Comparison of ENCODE assay signal across 11 mouse cellular contexts in genomic region chr2:179979836-179980235, GRCm38 (mm10). TPM values are rescaled to one million over a fixed set of nuclear protein-coding genes. Genes with fewer than 3 reads are reported as not detected.
A peak's percentile ranks its signal among the peaks of the same experiment; 100 is the strongest.
DNase-seq lines count a peak whose midpoint lies in the region; ATAC-seq lines count a peak whose summit lies in the region.
"Had no signal": no experiment of that assay in that cellular context is flagged by ENCODE, and none has a peak within 500 bp of the region (broad histone marks: within the 10 kb centered on the region; RNA-seq: fewer than 3 reads in every experiment).

No protein-coding gene starts in this region.

- peaks cover 4% of the 10 kb centered on the region for H3K27me3 ChIP-seq in megakaryocyte, embryonic 14.5 days (replicated peaks)
- no peaks in the 10 kb centered on the region for H3K27me3 ChIP-seq in limb, embryonic 15.5 days
- H3K27me3 ChIP-seq: CH12.LX; embryonic facial prominence, embryonic 15.5 days; hindbrain, embryonic 13.5 days had no signal

- 28% methylated on average over 8 of the region's 8 CpGs for WGBS in limb, embryonic 15.5 days

- H3K9ac ChIP-seq in limb, embryonic 15.5 days: no peak overlapping the region
- H3K9ac ChIP-seq: embryonic facial prominence, embryonic 15.5 days; hindbrain, embryonic 13.5 days had no signal

- peaks cover 52% of the 10 kb centered on the region for H3K4me1 ChIP-seq in megakaryocyte, embryonic 14.5 days
- peaks cover 24% of the 10 kb centered on the region for H3K4me1 ChIP-seq in limb, embryonic 15.5 days

- ATAC-seq in frontal cortex, adult (ENCODE audit: low TSS enrichment): peak; percentile 63
- ATAC-seq in megakaryocyte, adult 5-6 weeks (ENCODE audit: poor library complexity, severe bottlenecking): no peak
- peak; percentile 57 for ATAC-seq in limb, embryonic 15.5 days (ENCODE audit: insufficient number of reproducible peaks, low FRiP score, low TSS enrichment, low read depth)
- no peak for ATAC-seq in erythroid progenitor cell, adult 5-6 weeks (replicated peaks; ENCODE audit: low FRiP score, poor library complexity, severe bottlenecking)

- no peaks in the 10 kb centered on the region for H3K36me3 ChIP-seq in megakaryocyte, embryonic 14.5 days (replicated peaks; ENCODE audit: low read length)
- H3K36me3 ChIP-seq in limb, embryonic 15.5 days: no peaks in the 10 kb centered on the region
- H3K36me3 ChIP-seq: embryonic facial prominence, embryonic 15.5 days; hindbrain, embryonic 13.5 days had no signal

- H3K4me2 ChIP-seq in limb, embryonic 15.5 days: no peak overlapping the region
- H3K4me2 ChIP-seq: embryonic facial prominence, embryonic 15.5 days; hindbrain, embryonic 13.5 days had no signal

- H3K27ac ChIP-seq in limb, embryonic 15.5 days: peak overlapping the region; percentile 51
- H3K27ac ChIP-seq: embryonic facial prominence, embryonic 15.5 days; hindbrain, embryonic 13.5 days had no signal

- peak overlapping the region; percentile 79 for H3K4me3 ChIP-seq in megakaryocyte, embryonic 14.5 days (replicated peaks)
- H3K4me3 ChIP-seq in limb, embryonic 15.5 days: no peak overlapping the region
- H3K4me3 ChIP-seq: embryonic facial prominence, embryonic 15.5 days; hindbrain, embryonic 13.5 days had no signal

- DNase-seq in frontal cortex, postnatal 14 days (ENCODE audit: low spot score in 2 of 2): no peak
- DNase-seq in fat pad, adult 2 months (ENCODE audit: extremely low read depth, low read depth, low spot score): peak; percentile 76
- no peak for DNase-seq in kidney, adult 9 months

- no peaks in the 10 kb centered on the region for H3K9me3 ChIP-seq in megakaryocyte, embryonic 14.5 days
- H3K9me3 ChIP-seq in limb, embryonic 15.5 days: no peaks in the 10 kb centered on the region
- H3K9me3 ChIP-seq: embryonic facial prominence, embryonic 15.5 days; hindbrain, embryonic 13.5 days had no signal

RNA-seq across cellular contexts. Expression of gene Taf4, which starts 3.4 kb away (rescaled TPM):
- 9.1 and 14.6 TPM in 2 replicates for polyA plus RNA-seq in megakaryocyte, embryonic 14.5 days (2012; ENCODE audit: insufficient read depth, low replicate concordance)
- 28.4 and 31.8 TPM in 2 replicates for total RNA-seq in megakaryocyte, adult 5-6 weeks (2015)
- total RNA-seq in megakaryocyte, adult 5-6 weeks (2017): 27.6 and 43.5 TPM in 2 replicates
- 2.6 and 2.9 TPM in 2 replicates for polyA plus RNA-seq in limb, embryonic 15.5 days (2015; fragmentation: Nextera tagmentation; extraction: Ambion mirVana)
- total RNA-seq in erythroid progenitor cell, adult 5-6 weeks (2015; ENCODE audit: low replicate concordance): 51.6 and 57.3 TPM in 2 replicates
- 84.2 and 117 TPM in 2 replicates for total RNA-seq in erythroid progenitor cell, adult 5-6 weeks (2017; ENCODE audit: low replicate concordance)

RNA-seq across cellular contexts. Expression of gene Lsm14b, which starts 45.0 kb away (rescaled TPM):
- polyA plus RNA-seq in megakaryocyte, embryonic 14.5 days (2012; ENCODE audit: insufficient read depth, low replicate concordance): 17.3 and 46.0 TPM in 2 replicates
- total RNA-seq in megakaryocyte, adult 5-6 weeks (2015): 10.6 and 10.9 TPM in 2 replicates
- 28.8 and 31.0 TPM in 2 replicates for total RNA-seq in megakaryocyte, adult 5-6 weeks (2017)
- polyA plus RNA-seq in limb, embryonic 15.5 days (2015; fragmentation: Nextera tagmentation; extraction: Ambion mirVana): 3.7 and 8.0 TPM in 2 replicates
- 6.5 and 7.1 TPM in 2 replicates for total RNA-seq in erythroid progenitor cell, adult 5-6 weeks (2015; ENCODE audit: low replicate concordance)
- total RNA-seq in erythroid progenitor cell, adult 5-6 weeks (2017; ENCODE audit: low replicate concordance): 5.7 and 11.3 TPM in 2 replicates

Comparison
In these comparisons a context has a peak if more than half of its experiments do, and no peak if none do; other contexts are left out.
1. ATAC-seq: peak in frontal cortex, adult (single experiment) and limb, embryonic 15.5 days (single experiment); none in megakaryocyte, adult 5-6 weeks (single experiment) and erythroid progenitor cell, adult 5-6 weeks (single experiment).